Mouse (Mus musculus) small intestine, adult 2 months (tissue): ENCODE results near the gene Slc12a7. TPM values are rescaled to one million over a fixed set of nuclear protein-coding genes. Genes with fewer than 3 reads are reported as not detected.

Source experiments
- H3K27ac ChIP-seq: fragments of 200-500 bp; 2 replicates; pipeline ENCODE4 v1.5.1; 2012; ENCODE audit warnings: low read depth, low read length, control low read depth, inconsistent platforms; ENCODE audit not compliant: insufficient read depth
- H3K27me3 ChIP-seq: fragments of 200-500 bp; 2 replicates; pipeline ENCODE4 v1.6.1; 2012; ENCODE audit warnings: mild to moderate bottlenecking, moderate library complexity, low read length, inconsistent platforms; ENCODE audit not compliant: control insufficient read depth, insufficient read depth
- H3K36me3 ChIP-seq: fragments of 200-500 bp; 2 replicates; pipeline ENCODE4 v1.6.1; 2012; ENCODE audit warnings: mild to moderate bottlenecking, low read length, control low read depth, inconsistent platforms; ENCODE audit not compliant: control insufficient read depth, insufficient read depth
- H3K4me1 ChIP-seq: fragments of 200-500 bp; 2 replicates; pipeline ENCODE4 v1.6.1; 2012; ENCODE audit warnings: low read length, inconsistent platforms, mixed read lengths; ENCODE audit not compliant: control insufficient read depth, insufficient read depth, insufficient read length
- H3K4me3 ChIP-seq: fragments of 200-500 bp; 2 replicates; pipeline ENCODE4 v1.5.1; 2012; ENCODE audit warnings: low read depth, mild to moderate bottlenecking, control low read depth, inconsistent platforms, low read length, moderate library complexity
- CTCF ChIP-seq: fragments of 200-500 bp; IDR thresholded peaks from 2 replicates; pipeline ENCODE4 v1.5.1; 2012; ENCODE audit warnings: low read depth, mild to moderate bottlenecking, control low read depth, inconsistent platforms, low read length, moderate library complexity, mixed read lengths; ENCODE audit not compliant: insufficient replicate concordance, insufficient read length; ENCODE audit errors: extremely low read depth
- POLR2A ChIP-seq: fragments of 200-500 bp; IDR thresholded peaks from 2 replicates; pipeline ENCODE4 v1.6.1; 2012; ENCODE audit warnings: low read depth, mild to moderate bottlenecking, control low read depth, inconsistent platforms, low read length, moderate library complexity
- WGBS: fragments of 180-500 bp; shearing (Covaris S2); methylation state at CpG from one replicate; pipeline ENCODE4 v1.1.7; 2018; 5-methylcytosine and 5-hydroxymethylcytosine counted together
- polyA plus RNA-seq: library from polyadenylated mRNA; depleted of rRNA; stranded (reverse); fragments of >200 nt; gene quantifications from 2 replicates; pipeline ENCODE4 v1.2.3, GENCODE M21; 2012

Gene Slc12a7
- polyA plus RNA-seq, 1 experiment, result 147 TPM

- Histone ChIP-seq H3K27ac (no peak overlapping the region), H3K4me1 (peaks cover 31% of the 10 kb centered on the region), H3K27me3 (no peaks in the 10 kb centered on the region), H3K36me3 (no peaks in the 10 kb centered on the region), H3K4me3 (no peak overlapping the region)
- WGBS, result 70% methylated on average over 3 of the region's 3 CpGs
- TF ChIP-seq POLR2A, result no peak
- TF ChIP-seq CTCF, result no peak
These were observed 26.7 kb downstream of the Slc12a7 start for GRCm38 (mm10) chr13:73759596-73759995.

- Histone ChIP-seq H3K4me1 (peaks cover 34% of the 10 kb centered on the region), H3K36me3 (no peaks in the 10 kb centered on the region), H3K27ac (no peak overlapping the region), H3K4me3 (no peak overlapping the region), H3K27me3 (no peaks in the 10 kb centered on the region)
- TF ChIP-seq CTCF, result no peak
- TF ChIP-seq POLR2A, result no peak
- 94% methylated on average over 3 of the region's 3 CpGs for WGBS
These were observed 27.2 kb downstream of the Slc12a7 start for GRCm38 (mm10) chr13:73760126-73760525.

GRCm38 (mm10) chr13:73762938-73763337 is 30.0 kb downstream of the Slc12a7 start:
- 39% methylated on average over 6 of the region's 6 CpGs for WGBS
- peak overlapping the region; percentile 76 for H3K27ac ChIP-seq

GRCm38 (mm10) chr13:73763439-73764255 is 30.8 kb downstream of the Slc12a7 start:
- Histone ChIP-seq H3K4me1 (peaks cover 43% of the 10 kb centered on the region), H3K4me3 (peak overlapping the region; percentile 89), H3K36me3 (peaks cover 4% of the 10 kb centered on the region; the same call in 1 of the 2 replicates), H3K27ac (peak overlapping the region; percentile 82), H3K27me3 (no peaks in the 10 kb centered on the region)
- WGBS, result under 1% methylated on average over 70 of the region's 70 CpGs
- TF ChIP-seq POLR2A (peak; percentile 83), CTCF (no peak; the same call in 1 of the 2 replicates)

More at GRCm38 (mm10) chr13:73762938-73763337, 30.0 kb downstream of the Slc12a7 start:
- peaks cover 1% of the 10 kb centered on the region; the same call in 1 of the 2 replicates for H3K36me3 ChIP-seq
- TF ChIP-seq POLR2A (no peak), CTCF (no peak)
- no peaks in the 10 kb centered on the region for H3K27me3 ChIP-seq
- H3K4me3 ChIP-seq, result peak overlapping the region; percentile 89
- H3K4me1 ChIP-seq, result peaks cover 37% of the 10 kb centered on the region

GRCm38 (mm10) chr13:73764256-73764775 is 31.4 kb downstream of the Slc12a7 start:
- peaks cover 6% of the 10 kb centered on the region for H3K36me3 ChIP-seq
- WGBS, result 1% methylated on average over 11 of the region's 11 CpGs
- peak overlapping the region; percentile 89 for H3K4me3 ChIP-seq
- no peaks in the 10 kb centered on the region for H3K27me3 ChIP-seq
- peak overlapping the region; percentile 82 for H3K27ac ChIP-seq
- no peak for TF ChIP-seq POLR2A
- no peak for TF ChIP-seq CTCF
- peaks cover 50% of the 10 kb centered on the region for H3K4me1 ChIP-seq

GRCm38 (mm10) chr13:73765393-73765792 is 32.5 kb downstream of the Slc12a7 start:
- peaks cover 52% of the 10 kb centered on the region for H3K4me1 ChIP-seq
- H3K36me3 ChIP-seq, result peaks cover 6% of the 10 kb centered on the region
- 35% methylated on average over 4 of the region's 4 CpGs for WGBS
- no peaks in the 10 kb centered on the region for H3K27me3 ChIP-seq
- TF ChIP-seq POLR2A, result no peak
- no peak for TF ChIP-seq CTCF
- peak overlapping the region; percentile 82 for H3K27ac ChIP-seq
- H3K4me3 ChIP-seq, result no peak overlapping the region; the same call in 1 of the 2 replicates

- no peak overlapping the region for H3K4me3 ChIP-seq
- TF ChIP-seq CTCF, result no peak
- TF ChIP-seq POLR2A, result no peak
- no peaks in the 10 kb centered on the region for H3K27me3 ChIP-seq
- peak overlapping the region; percentile 81 for H3K27ac ChIP-seq
- 23% methylated on average over 8 of the region's 8 CpGs for WGBS
- peaks cover 6% of the 10 kb centered on the region for H3K36me3 ChIP-seq
- H3K4me1 ChIP-seq, result peaks cover 64% of the 10 kb centered on the region
These were observed 34.3 kb downstream of the Slc12a7 start for GRCm38 (mm10) chr13:73767224-73767623.
